Mouse (Mus musculus) gonadal fat pad, adult 2 months (tissue): Measurements from ENCODE around the gene Olfr1223. TPM values are rescaled to one million over a fixed set of nuclear protein-coding genes. Genes with fewer than 3 reads are reported as not detected.
"Not testable (repeated sequence)": the region's sequence is repeated elsewhere in the genome, so short reads cannot be mapped to it uniquely, and the experiment has no call there.

ENCODE experiments used
- DNase-seq: peaks from one replicate; pipeline ENCODE4 v3.0.0-alpha.2; 2012; ENCODE audit warnings: low read depth
- polyA plus RNA-seq: library from polyadenylated mRNA; depleted of rRNA; stranded (reverse); fragments of >200 nt; gene quantifications from 2 replicates; pipeline ENCODE4 v1.2.3, GENCODE M21; 2012; rRNA removed

Gene Olfr1223
- not detected in 2 replicates for polyA plus RNA-seq

DNA sequence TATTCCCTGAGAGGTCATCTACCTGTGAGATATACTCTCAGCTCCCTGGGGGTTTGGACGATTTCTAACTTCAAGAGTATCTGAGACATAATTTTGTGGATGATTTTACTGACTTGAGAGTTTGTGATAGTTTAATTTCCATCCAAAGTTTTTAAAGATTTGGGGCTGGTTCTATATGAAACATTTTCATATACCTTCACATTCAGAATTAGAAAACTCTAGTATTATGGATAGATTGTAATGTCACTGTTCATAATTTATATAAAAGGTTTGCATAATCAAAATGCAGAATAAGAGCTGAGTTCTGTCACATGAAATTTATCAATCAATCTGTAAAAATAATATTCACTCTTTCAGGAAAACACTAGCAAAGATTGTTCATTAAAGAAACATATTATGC lies at the start of gene Olfr1223:
Gene Olfr1223 (minus strand): TSS at position 101 of the 400 bp plus-strand sequence.
- DNase-seq, result no peak

DNA sequence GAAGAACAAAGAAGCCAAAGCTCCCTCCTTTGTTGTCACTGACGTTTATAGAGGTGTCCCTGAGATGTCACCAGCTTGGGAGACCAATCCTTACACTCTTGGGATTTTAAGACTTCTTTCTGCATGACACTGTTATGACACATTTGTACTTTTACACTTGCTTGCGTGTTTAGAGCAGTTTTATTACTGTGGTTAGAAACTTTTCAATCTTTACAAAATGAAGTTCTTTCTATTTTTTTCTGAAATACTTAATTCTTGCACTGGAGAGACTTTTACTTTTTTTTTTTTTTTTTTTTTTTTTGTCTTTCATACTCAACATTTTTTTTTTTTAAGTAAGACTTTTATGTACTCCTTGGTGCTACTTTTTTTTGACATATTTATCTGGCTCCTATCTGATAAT lies 48.6 kb upstream of the Olfr1223 start, which contains the start of gene Olfr1226:
Gene Olfr1226 (minus strand): TSS at position 101 of the 400 bp plus-strand sequence.
- no peak for DNase-seq

DNA sequence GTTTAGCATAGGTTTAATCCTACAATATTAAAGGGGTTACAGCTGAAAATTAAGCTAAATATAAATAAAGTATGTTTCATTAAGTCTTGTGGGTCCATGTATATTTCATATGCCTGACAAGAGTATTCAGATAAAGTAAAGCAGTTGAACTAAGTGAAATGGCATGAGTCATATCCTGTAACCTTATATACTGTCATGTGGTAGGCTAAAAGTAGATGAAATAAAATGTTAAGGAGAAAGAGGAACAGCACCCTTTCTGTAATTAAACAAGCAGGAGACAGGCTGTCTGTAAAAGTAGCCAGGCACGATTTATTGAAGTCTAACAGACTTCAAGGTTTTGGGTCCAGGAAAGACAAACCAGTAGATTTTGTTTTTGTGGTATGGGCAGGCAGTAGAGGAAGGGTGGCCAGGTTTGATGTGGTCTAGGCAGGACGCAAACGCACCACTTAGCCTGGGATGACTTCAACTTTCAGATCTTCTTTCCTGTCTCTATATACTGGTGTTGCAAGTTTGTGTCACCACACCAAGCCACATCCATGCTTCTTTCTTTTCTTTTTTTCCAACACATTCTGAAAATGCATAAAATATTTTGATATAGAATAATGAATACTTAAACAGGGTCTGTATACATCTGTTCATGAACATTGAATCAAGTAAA lies 45.1 kb upstream of the Olfr1223 start:
- no peak for DNase-seq

DNA sequence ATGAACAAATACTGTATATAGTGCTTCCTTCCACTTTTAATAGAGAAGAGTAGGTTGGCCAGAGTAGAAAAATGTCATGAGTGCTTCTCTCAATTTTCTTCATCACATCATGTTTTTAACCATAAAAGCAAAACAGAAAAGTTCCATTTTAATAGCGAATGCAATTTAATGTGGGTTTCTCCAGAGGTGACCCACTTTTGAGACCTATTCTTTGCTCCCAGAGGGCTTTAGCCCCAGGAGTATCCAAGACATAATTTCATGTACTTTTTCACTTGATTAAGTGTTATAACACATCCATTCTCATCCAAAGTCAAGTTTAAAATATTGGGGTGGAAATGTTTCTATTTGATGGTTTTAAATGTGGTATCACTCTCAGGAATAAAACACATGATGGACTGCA lies 23.2 kb upstream of the Olfr1223 start, which contains the start of gene Olfr1225:
Gene Olfr1225 (minus strand): TSS at position 101 of the 400 bp plus-strand sequence.
- DNase-seq, result no peak

DNA sequence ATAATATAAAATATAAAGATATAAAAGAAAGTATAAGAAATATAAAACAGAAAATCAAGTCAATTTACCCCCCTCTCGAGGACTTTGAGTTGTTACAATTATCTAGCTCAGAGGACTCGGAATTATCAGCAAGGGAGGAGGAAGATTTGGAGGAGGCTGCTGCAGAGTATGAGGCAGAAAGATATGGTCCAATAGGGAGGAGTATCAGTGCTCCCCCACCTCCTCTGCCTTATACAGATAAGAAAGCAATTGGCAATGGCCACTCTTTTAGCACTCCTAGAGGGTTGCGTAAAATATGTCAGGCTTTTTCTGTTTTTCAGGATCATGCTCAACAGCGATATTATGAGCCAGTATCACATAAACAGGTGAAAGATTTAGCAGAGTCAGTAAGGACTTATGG lies 13.4 kb upstream of the Olfr1223 start:
- DNase-seq, result not testable (repeated sequence)

DNA sequence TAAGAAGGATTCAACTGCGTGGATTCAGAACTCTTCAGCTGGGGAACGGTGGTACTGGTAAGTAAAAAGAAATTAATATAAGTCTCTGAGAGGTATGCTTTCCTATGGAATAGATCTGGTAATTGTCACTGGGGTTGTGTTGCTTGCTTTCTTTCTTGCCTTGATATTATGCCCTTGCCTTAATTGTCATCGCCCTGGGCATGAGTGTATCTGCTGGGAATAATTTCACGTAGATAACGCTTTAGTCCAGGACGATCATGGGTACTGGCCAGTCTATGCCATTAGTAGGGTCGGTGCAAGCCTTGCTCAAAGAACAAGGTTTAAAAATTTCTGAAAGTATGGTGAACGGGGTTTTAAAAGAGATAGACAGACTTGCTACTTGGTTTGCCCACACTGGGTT lies 12.6 kb upstream of the Olfr1223 start, which contains the start of gene Olfr1224-ps1:
Gene Olfr1224-ps1 (minus strand): TSS at position 101 of the 400 bp plus-strand sequence.
- DNase-seq, result not testable (repeated sequence)

DNA sequence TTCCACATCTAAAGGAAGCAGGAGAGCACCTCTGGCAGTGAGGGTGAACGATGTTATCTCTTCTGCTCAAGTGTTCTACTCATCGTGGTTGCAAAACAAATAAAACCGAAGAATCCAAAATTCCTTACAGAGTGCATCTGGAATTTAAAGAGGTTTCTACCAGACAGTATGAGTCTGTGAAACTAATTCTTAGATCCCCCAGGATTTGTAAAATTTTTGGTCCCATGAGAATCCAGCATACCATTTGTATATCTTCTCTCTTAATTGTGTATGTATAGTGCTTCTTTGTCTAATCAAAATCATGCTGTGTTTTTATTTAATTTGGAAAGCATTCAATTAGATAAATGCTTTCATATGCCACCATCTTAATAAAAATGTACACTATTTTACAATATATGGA lies 18.4 kb downstream of the Olfr1223 start, which contains the start of gene Olfr1222:
Gene Olfr1222 (minus strand): TSS at position 101 of the 400 bp plus-strand sequence.
- no peak for DNase-seq

DNA sequence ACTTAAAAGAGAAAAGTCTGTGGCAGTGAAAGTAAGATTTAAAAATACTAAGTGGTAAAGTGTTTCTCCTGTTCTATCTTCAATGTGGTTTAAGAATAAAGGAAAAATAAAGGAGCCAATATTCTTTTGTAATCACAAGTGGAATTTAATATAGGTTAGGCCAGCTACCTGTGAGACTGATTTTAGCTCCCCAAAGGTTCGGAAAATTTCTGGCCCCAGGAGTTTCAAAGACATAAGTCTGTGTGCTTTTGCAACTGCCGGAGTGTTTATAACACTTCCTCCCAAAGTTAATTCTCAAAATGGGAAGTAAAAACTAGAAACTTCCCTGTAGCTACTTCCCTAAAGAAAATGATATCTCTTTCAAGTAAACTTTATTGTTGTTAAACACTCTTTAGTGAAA lies 34.2 kb downstream of the Olfr1223 start, which contains the start of gene Olfr1221:
Gene Olfr1221 (minus strand): TSS at position 101 of the 400 bp plus-strand sequence.
- DNase-seq, result no peak

DNA sequence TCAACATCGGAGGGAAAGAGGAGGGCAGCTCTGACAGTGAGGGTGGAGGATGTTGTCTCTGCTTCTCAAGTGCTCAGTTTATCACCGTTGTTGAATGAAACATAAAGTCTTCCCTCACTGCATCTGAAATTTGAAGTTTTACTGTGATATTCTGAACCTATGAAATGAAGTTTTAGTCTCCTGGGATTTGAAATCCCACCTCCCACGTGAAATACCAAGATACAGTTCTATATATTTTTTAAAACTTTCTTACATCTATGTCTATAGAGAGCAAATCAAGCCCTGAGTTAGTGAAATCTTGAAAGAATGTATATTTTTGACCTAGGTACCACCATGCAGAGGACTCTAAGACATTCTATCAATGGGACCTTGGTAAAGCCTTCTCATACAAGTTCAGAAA lies 44.6 kb downstream of the Olfr1223 start, which contains the start of gene Olfr1220:
Gene Olfr1220 (minus strand): TSS at position 101 of the 400 bp plus-strand sequence.
- DNase-seq, result no peak

DNA sequence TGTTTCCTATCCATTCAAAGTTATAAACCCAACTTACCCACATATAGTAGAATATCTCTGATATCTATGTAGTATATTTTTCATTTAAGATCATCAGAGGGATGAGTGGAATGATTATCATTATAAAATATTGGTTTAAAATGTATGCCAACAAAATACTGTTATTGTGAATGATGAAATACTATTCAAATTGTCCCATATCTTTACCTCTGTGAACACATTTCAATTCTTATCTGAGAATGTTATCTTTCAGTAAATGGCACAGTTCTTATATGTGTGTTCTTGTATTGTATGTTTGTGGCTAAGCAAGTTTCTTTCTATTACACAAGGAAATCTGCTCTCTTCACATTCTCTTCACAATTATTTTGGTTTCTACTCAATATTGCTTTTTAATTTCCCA lies 45.7 kb downstream of the Olfr1223 start:
- no peak for DNase-seq

GRCm38 (mm10) chr2:89093848-89094247 lies 57.5 kb downstream of the Olfr1223 start:
- DNase-seq, result no peak

Other genes with a start within 250 kb of the Olfr1223 start
- not detected in 2 replicates for gene Olfr1208, start 249.2 kb downstream of the Olfr1223 start, polyA plus RNA-seq
- gene Olfr1209, start 236.4 kb downstream of the Olfr1223 start, polyA plus RNA-seq, result not detected in 2 replicates
- gene Olfr1211, start 213.4 kb downstream of the Olfr1223 start, polyA plus RNA-seq, result not detected in 2 replicates
- gene Olfr1212, start 197.6 kb downstream of the Olfr1223 start, polyA plus RNA-seq, result not detected in 2 replicates
- not detected in 2 replicates for gene Gm13762, start 171.3 kb downstream of the Olfr1223 start, polyA plus RNA-seq
- gene Olfr1214, start 158.9 kb downstream of the Olfr1223 start, polyA plus RNA-seq, result not detected in 2 replicates
- gene Olfr1215, start 144.6 kb downstream of the Olfr1223 start, polyA plus RNA-seq, result not detected in 2 replicates
- not detected in 2 replicates for gene Olfr1216, start 133.2 kb downstream of the Olfr1223 start, polyA plus RNA-seq
- gene Olfr1217, start 119.5 kb downstream of the Olfr1223 start, polyA plus RNA-seq, result not detected in 2 replicates
- not detected in 2 replicates for gene Olfr1218, start 90.4 kb downstream of the Olfr1223 start, polyA plus RNA-seq
- gene Olfr1219, start 68.0 kb downstream of the Olfr1223 start, polyA plus RNA-seq, result not detected in 2 replicates
- gene Olfr1220, start 44.7 kb downstream of the Olfr1223 start, polyA plus RNA-seq, result not detected in 2 replicates
- gene Olfr1221, start 34.3 kb downstream of the Olfr1223 start, polyA plus RNA-seq, result not detected in 2 replicates
- not detected in 2 replicates for gene Olfr1222, start 18.5 kb downstream of the Olfr1223 start, polyA plus RNA-seq
- not detected in 2 replicates for gene Olfr1224-ps1, start 12.5 kb upstream of the Olfr1223 start, polyA plus RNA-seq
- not detected in 2 replicates for gene Olfr1225, start 23.1 kb upstream of the Olfr1223 start, polyA plus RNA-seq
- not detected in 2 replicates for gene Olfr1226, start 48.5 kb upstream of the Olfr1223 start, polyA plus RNA-seq
- not detected in 2 replicates for gene Olfr1228, start 102.5 kb upstream of the Olfr1223 start, polyA plus RNA-seq
- not detected in 2 replicates for gene Olfr1229, start 136.5 kb upstream of the Olfr1223 start, polyA plus RNA-seq
- gene Olfr1230, start 145.7 kb upstream of the Olfr1223 start, polyA plus RNA-seq, result not detected in 2 replicates
- not detected in 2 replicates for gene Olfr1231, start 155.5 kb upstream of the Olfr1223 start, polyA plus RNA-seq
- gene Olfr1232, start 178.1 kb upstream of the Olfr1223 start, polyA plus RNA-seq, result not detected in 2 replicates
- not detected in 2 replicates for gene Olfr1233, start 190.8 kb upstream of the Olfr1223 start, polyA plus RNA-seq
- not detected in 2 replicates for gene Olfr1234, start 213.3 kb upstream of the Olfr1223 start, polyA plus RNA-seq